Mouse (Mus musculus) frontal cortex, postnatal 10 days (tissue): ENCODE data around the gene Zfp446.

Source experiments
- DNase-seq, 2 experiments: peaks; one replicate each; pipeline ENCODE4 v3.0.0; 2022; ENCODE audit warnings: low spot score in 2 of 2, mixed read lengths in 1 of 2

Zfp446 gene

DNA sequence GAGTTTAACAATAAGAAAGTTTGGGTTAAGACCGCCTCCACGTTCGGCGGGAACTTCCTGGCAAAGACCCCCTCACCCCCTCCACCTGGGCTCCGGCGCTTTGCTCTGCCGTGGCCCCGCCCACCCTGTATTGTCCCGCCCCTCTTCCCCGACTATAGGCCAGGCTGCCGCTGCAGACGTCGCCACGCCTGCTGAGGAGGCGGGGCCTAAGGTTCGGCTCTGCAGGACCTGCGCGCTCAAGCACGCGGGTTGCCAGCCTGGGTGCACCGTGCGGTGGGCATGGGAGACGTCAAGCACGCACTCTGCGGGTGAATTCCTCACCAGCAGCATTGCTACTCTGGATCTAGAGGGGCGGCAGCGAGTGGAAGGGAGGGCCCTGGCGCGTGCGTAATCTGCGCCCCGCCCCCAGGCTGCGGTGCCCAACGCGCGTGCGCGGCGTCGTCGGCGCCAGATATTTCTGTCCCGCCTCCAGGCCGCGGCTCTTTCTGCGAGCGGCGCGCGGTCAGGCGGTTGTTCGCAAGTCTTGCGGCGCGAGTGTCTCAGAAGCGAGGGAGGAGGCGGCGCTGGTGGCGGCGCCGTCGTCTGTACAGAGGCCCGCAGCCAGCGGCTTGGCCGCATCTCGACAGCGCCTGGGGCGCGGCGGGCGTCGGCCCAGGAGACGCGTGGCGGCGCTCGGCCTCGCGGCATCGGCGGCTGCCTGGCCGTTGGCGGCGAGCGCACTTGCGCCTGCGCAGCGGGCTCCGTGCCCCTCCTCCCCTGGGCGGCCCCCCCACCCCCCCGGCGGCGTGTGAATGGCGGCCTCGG, 46.5 kb downstream of the Zfp446 start:
- DNase-seq: peak; percentile 95

DNA sequence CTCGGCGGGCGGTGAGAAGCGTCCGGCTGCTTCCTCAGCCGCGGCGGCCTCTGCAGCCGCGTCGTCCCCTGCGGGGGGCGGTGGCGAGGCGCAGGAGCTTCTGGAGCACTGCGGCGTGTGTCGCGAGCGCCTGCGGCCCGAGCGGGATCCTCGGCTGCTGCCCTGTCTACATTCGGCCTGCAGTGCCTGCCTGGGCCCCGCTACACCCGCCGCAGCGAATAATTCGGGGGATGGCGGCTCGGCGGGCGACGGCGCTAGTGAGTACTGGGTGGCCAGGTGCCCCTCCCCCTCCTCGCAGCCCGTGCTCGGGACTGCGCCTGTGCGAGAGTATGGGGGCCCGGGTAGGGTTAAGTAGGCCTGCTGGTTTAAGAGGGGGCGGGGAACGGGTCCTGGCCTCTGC, 47.2 kb downstream of the Zfp446 start:
- DNase-seq: peak; percentile 84 to 86

DNA sequence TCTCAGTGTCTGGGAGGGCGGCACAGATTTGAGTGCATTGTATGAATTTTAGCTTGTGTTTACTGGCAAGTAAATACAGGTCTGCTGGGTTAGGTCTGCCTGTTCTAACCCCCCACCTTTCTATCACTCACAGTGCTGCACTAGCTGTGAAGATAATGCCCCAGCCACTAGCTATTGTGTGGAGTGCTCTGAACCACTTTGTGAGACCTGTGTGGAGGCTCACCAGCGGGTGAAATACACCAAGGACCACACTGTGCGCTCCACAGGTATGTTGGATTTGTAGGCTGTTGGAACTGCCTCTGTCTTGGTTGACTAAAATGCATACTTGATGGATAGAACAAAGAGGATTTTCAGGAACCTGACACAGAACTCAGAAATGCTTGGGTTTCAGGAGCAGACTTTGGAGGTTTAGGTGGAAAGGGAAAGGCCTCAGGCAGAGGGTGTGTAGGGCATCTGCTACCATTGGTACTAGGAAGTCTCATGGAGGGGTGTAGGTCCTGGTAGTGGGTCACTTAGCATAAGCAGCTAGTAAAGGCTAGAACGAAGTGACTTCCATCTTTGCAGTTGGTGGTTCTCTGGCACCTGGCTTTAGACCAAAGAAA, 48.0 kb downstream of the Zfp446 start:
- DNase-seq: no peak

DNA sequence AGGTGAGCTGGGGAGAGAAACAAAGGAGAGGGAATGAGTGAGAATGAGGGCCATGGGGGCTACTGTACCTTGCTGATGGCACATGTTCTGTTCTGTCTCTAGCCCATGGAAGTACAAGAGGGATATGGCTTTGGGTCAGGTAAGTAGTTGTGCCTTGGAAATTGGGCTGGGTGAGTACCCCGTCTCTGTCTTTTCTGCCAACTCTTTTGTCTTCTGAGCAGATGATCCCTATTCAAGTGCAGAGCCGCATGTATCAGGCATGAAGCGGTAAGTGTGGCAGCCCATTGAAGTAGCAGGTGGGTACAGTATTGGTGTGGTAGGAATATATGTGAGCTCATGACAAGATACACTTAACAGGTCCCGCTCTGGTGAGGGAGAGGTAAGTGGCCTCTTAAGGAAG, 51.3 kb downstream of the Zfp446 start:
- DNase-seq: no peak

DNA sequence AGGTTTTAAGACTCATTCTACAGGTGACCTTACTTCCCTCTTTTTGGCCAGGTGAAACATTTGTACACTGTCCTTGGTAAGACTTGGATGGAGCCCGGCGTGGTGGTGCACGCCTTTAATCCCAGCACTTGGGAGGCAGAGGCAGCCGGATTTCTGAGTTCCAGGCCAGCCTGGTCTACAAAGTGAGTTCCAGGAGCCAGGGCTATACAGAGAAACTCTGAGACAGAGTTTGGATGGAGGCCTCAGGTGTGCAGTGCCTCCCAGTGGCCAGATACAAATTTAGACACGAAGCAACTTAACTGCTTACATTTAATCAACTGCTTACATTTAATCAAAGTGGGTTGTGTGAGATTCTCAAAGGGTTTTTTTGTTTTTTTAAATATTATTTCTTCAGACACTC, 53.4 kb downstream of the Zfp446 start:
- no peak for DNase-seq

DNA sequence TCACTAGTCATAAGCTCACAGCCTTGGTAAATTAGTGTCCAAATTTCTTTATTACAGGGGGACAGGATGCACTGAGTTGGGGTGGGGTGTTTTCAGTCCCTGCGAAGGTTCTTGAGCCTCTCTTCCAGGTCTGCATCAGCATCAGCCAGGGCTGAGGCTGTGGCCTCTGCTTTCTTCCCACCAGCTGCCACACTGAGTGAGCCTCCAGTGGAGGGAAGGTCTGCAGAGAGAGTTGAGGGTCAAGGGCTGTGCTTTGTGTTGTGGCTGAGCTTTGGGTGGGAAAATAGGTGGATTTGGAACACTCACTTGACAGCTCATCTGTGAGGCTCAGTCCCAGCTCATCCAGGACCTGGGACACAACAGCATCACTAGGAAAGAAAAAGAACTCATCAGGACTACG, 54.3 kb downstream of the Zfp446 start:
- DNase-seq: no peak

DNA sequence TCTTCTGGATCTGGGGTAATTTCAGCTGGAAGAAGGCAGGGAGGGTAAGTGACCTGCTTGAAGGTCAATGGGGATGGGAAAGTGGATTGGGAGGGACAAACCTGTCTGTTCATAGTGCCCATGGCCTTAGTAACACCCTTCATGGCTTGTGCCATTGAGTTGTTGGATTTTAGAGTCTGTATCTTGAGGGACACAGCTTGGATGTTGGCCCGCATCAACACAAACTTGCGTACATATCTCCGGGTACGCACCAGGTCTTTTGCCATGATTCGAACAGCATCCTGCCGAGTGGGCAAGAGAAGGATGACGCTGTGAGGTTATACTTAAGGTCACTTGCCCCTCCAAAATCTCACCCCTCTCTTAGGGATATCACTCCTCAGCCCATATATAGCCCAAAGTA, 54.9 kb downstream of the Zfp446 start:
- no peak for DNase-seq

DNA sequence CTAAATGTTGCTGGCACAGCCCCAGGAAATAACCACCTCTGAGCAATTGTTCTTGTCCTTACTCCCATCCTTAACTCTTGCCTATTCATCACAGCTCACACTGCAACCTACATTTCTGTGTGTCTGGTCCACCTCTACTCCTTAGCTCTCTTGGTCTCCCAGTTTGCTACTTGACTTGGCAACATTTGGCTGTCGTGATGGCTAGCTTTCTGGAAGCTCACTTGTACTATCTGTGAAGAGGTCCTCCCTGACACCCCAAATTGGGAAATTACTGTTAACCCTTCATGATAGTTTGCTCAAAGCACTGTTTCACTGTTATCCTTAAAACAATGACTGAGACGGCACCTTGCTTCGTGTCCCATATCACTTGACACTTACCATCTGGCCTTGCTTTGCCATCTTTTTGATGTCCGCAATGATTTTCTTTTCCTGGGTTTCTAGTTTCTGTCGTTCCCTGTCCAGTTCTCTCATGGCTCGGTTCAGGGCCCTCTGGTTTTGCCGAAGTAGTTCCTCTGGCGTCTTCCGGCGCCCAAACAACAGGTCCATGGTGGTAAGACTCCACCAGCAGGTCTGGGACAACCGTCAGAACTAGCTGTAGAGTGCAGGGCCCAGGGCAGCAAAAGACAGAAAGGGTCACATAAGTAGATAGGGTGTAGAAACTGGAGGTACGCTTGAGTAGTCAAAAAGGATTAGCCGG, 56.0 kb downstream of the Zfp446 start:
- no peak for DNase-seq

DNA sequence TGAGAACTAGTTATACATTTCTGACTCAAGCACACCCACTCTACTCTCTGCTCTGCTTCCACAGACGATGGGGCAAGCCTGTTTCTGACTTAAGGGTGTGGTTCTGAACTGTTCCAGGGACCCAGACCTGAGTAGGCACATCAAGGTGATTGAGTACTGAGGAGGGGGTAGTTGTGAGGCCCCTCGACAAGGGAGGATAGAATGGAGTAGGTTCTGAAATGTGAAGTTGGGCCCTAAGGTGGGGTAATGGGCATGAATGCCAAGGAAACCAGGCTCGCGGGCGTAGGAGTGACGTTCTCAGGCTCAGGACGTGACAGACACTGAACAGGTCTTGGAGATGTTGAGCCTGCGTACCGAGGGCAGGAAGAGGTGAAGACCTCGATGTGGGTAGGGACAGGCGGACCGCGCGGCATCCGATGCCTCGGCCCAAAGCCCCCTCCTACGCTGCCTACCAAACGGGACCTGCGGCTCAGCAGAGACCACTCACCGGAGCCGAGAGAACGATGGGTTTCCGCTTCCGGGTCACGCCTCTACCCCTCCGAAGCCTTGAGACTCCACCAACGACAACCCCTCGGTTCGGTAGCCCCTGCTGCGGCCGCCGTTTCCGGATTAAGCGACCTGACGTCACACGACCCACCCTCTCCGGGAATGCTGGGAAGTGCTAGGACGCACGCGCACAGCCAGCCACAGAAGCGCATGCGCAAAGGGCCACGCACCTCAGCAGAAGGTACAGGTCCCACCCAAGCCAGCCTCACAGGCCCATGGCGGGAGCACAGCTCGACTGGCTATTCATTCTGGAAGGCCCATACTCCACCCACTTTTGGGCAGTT, 56.7 kb downstream of the Zfp446 start, which contains the start of gene Chmp2a:
Chmp2a (minus strand) TSS at position 660 of the 830 bp plus-strand sequence.
- peak; percentile 96 to 98 for DNase-seq
